14 mouse cellular contexts compared by ENCODE assay signal in the genomic region with DNA sequence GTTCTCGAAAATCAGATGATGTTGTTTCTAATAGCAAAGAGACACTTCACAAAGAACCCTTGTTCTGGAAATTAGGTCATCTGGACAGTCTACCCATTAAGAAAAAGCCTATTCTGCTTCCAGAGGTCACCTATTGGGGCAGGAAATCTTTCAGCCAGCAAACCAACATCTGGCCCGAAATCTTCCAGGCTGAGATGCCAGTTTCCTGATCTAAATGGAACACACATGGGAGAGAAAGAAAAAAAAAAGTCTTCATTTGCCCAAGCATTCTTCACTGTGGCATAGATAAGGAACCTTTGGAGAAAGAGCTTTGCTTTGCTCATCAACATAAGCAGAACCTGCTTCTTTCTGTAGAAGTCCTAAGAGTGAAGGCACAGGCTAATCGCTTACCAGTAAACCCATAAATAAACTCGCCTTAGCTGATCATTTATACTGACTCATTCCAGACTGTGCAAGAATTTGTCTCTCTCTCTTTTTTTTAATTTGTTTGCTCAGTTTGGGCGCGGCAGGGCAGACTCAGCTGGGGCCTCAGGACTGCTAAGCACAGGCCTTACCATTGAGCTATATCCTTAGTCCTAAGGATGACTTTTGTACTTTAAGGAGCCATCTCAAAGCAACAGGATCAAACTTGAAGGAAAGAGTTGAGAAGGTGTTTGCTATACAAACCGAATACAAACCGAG. TPM values are rescaled to one million over a fixed set of nuclear protein-coding genes. Genes with fewer than 3 reads are reported as not detected.
DNase-seq lines count a peak whose midpoint lies in the region; ATAC-seq and TF ChIP-seq lines count a peak whose summit lies in the region.
"Had no signal": no experiment of that assay in that cellular context is flagged by ENCODE, and none has a peak within 500 bp of the region (broad histone marks: within the 10 kb centered on the region; RNA-seq: fewer than 3 reads in every experiment).

No protein-coding gene starts in this region.

- WGBS in kidney, postnatal 0 days, result 68% methylated on average over 8 of the region's 8 CpGs
- 64% methylated on average over 8 of the region's 8 CpGs for WGBS in stomach, embryonic 14.5 days
- 81% methylated on average over 8 of the region's 8 CpGs for WGBS in forebrain, embryonic 14.5 days
- WGBS in liver, embryonic 11.5 days, result 72% methylated on average over 8 of the region's 8 CpGs

- no peak for TF ChIP-seq CTCF in kidney, postnatal 0 days (IDR thresholded peaks at IDR 0.05; ENCODE audit: low read depth)
- TF ChIP-seq CTCF in bone marrow macrophage, adult 2 months (IDR thresholded peaks at IDR 0.05; ENCODE audit: low read depth, low read length), result no peak

- no peaks in the 10 kb centered on the region for H3K4me1 ChIP-seq in kidney, postnatal 0 days (replicated peaks; ENCODE audit: insufficient read depth, low read length)
- H3K4me1 ChIP-seq in bone marrow macrophage, adult 2 months (ENCODE audit: control insufficient read depth, insufficient read depth, low read length), result peaks cover 35% of the 10 kb centered on the region
- peaks cover 6% of the 10 kb centered on the region; the same call in 1 of the 2 replicates for H3K4me1 ChIP-seq in stomach, embryonic 14.5 days (ENCODE audit: control insufficient read depth, insufficient read depth, low read length)
- no peaks in the 10 kb centered on the region for H3K4me1 ChIP-seq in forebrain, embryonic 14.5 days (ENCODE audit: control insufficient read depth, insufficient read depth, low read length)
- H3K4me1 ChIP-seq in liver, embryonic 11.5 days (replicated peaks; ENCODE audit: control insufficient read depth, insufficient read depth, low read length), result no peaks in the 10 kb centered on the region

- H3K9me3 ChIP-seq in kidney, postnatal 0 days (replicated peaks; ENCODE audit: low read length), result no peaks in the 10 kb centered on the region
- no peaks in the 10 kb centered on the region for H3K9me3 ChIP-seq in stomach, embryonic 14.5 days (ENCODE audit: control insufficient read depth, low read depth, low read length)
- H3K9me3 ChIP-seq in forebrain, embryonic 14.5 days (replicated peaks; ENCODE audit: control insufficient read depth, low read length), result no peaks in the 10 kb centered on the region
- no peaks in the 10 kb centered on the region for H3K9me3 ChIP-seq in liver, embryonic 11.5 days (ENCODE audit: control insufficient read depth, low read length)
- H3K9me3 ChIP-seq: heart, embryonic 10.5 days had no signal

- no peak for DNase-seq in kidney, postnatal 0 days (ENCODE audit: low spot score)
- no peak for DNase-seq in kidney, postnatal 10 days
- peak; percentile 74 for DNase-seq in fibroblast of lung, adult 2 months (ENCODE audit: low read depth)
- no peak for DNase-seq in forebrain, embryonic 14.5 days (ENCODE audit: low spot score)
- no peak for DNase-seq in liver, embryonic 11.5 days (ENCODE audit: low spot score)
- DNase-seq: adrenal gland, postnatal 14 days; cerebellum, adult 11 months; kidney, postnatal 14 days; thymus, postnatal 25 days had no signal

- no peak for TF ChIP-seq POLR2A in bone marrow macrophage, adult 2 months (IDR thresholded peaks at IDR 0.05; ENCODE audit: borderline replicate concordance, low read depth, low read length)

- no peaks in the 10 kb centered on the region for H3K36me3 ChIP-seq in kidney, postnatal 0 days (ENCODE audit: insufficient read depth, low read length)
- no peaks in the 10 kb centered on the region for H3K36me3 ChIP-seq in stomach, embryonic 14.5 days (ENCODE audit: control insufficient read depth, insufficient read depth, low read length)
- H3K36me3 ChIP-seq in forebrain, embryonic 14.5 days (ENCODE audit: control insufficient read depth, insufficient read depth, low read length), result no peaks in the 10 kb centered on the region
- no peaks in the 10 kb centered on the region for H3K36me3 ChIP-seq in liver, embryonic 11.5 days (ENCODE audit: control insufficient read depth, insufficient read depth, low read length)
- H3K36me3 ChIP-seq: heart, embryonic 10.5 days had no signal

- peak overlapping the region; percentile 34; the same call in 1 of the 2 replicates for H3K27ac ChIP-seq in kidney, postnatal 0 days
- peak overlapping the region; percentile 3 for H3K27ac ChIP-seq in bone marrow macrophage, adult 2 months (ENCODE audit: insufficient read depth, low read depth, low read length)
- peak overlapping the region; percentile 27; the same call in 1 of the 2 replicates for H3K27ac ChIP-seq in stomach, embryonic 14.5 days (ENCODE audit: low read length)
- H3K27ac ChIP-seq in forebrain, embryonic 14.5 days (ENCODE audit: low read depth, low read length), result no peak overlapping the region
- no peak overlapping the region for H3K27ac ChIP-seq in liver, embryonic 11.5 days (ENCODE audit: low read depth, low read length)
- H3K27ac ChIP-seq: heart, embryonic 10.5 days had no signal

- H3K27me3 ChIP-seq in kidney, postnatal 0 days (ENCODE audit: insufficient read depth, low read length), result no peaks in the 10 kb centered on the region
- H3K27me3 ChIP-seq in stomach, embryonic 14.5 days (ENCODE audit: control insufficient read depth, insufficient read depth, low read length), result no peaks in the 10 kb centered on the region
- H3K27me3 ChIP-seq in forebrain, embryonic 14.5 days (replicated peaks; ENCODE audit: control insufficient read depth, insufficient read depth, low read length), result no peaks in the 10 kb centered on the region
- H3K27me3 ChIP-seq in liver, embryonic 11.5 days (replicated peaks; ENCODE audit: control insufficient read depth, insufficient read depth, low read length), result no peaks in the 10 kb centered on the region

- H3K4me2 ChIP-seq in kidney, postnatal 0 days (ENCODE audit: low read length), result no peak overlapping the region
- no peak overlapping the region for H3K4me2 ChIP-seq in stomach, embryonic 14.5 days (replicated peaks; ENCODE audit: low read depth, low read length)
- H3K4me2 ChIP-seq in forebrain, embryonic 14.5 days (ENCODE audit: low read length), result no peak overlapping the region
- no peak overlapping the region for H3K4me2 ChIP-seq in liver, embryonic 11.5 days

- no peak overlapping the region for H3K9ac ChIP-seq in kidney, postnatal 0 days (ENCODE audit: low read depth, low read length)
- no peak overlapping the region for H3K9ac ChIP-seq in stomach, embryonic 14.5 days (replicated peaks; ENCODE audit: low read depth, low read length)
- no peak overlapping the region for H3K9ac ChIP-seq in forebrain, embryonic 14.5 days (ENCODE audit: low read length)
- H3K9ac ChIP-seq in liver, embryonic 11.5 days (ENCODE audit: low read depth, low read length), result no peak overlapping the region

- no peak overlapping the region for H3K4me3 ChIP-seq in kidney, postnatal 0 days (replicated peaks; ENCODE audit: low read depth, low read length)
- no peak overlapping the region for H3K4me3 ChIP-seq in bone marrow macrophage, adult 2 months (ENCODE audit: insufficient read depth, low read length)
- no peak overlapping the region for H3K4me3 ChIP-seq in stomach, embryonic 14.5 days (ENCODE audit: low read depth, low read length)
- no peak overlapping the region for H3K4me3 ChIP-seq in forebrain, embryonic 14.5 days (ENCODE audit: low read depth, low read length)
- no peak overlapping the region for H3K4me3 ChIP-seq in liver, embryonic 11.5 days (ENCODE audit: low read depth, low read length)
- H3K4me3 ChIP-seq: heart, embryonic 10.5 days had no signal

- no peak for ATAC-seq in kidney, postnatal 0 days (replicated peaks; ENCODE audit: low FRiP score, low read depth)
- peak; percentile 65; the same call in 1 of the 2 replicates for ATAC-seq in stomach, embryonic 14.5 days (ENCODE audit: insufficient number of reproducible peaks, insufficient read depth, low FRiP score, low read depth)
- ATAC-seq in megakaryocyte-erythroid progenitor cell, adult 5-6 weeks (replicated peaks; ENCODE audit: low FRiP score, low TSS enrichment, poor library complexity, severe bottlenecking), result no peak
- no peak for ATAC-seq in forebrain, embryonic 14.5 days
- no peak for ATAC-seq in liver, embryonic 11.5 days (replicated peaks; ENCODE audit: low FRiP score)
- ATAC-seq: CD4-positive, CD25-positive, alpha-beta regulatory T cell, adult 4 months had no signal

RNA-seq across cellular contexts. Expression of gene Sash1, which starts 13.1 kb away (rescaled TPM):
- 5.5 and 5.9 TPM in 2 replicates for polyA plus RNA-seq in kidney, postnatal 0 days (2015; fragmentation: Nextera tagmentation; extraction: Ambion mirVana)
- 80.4 and 96.7 TPM in 2 replicates for polyA plus RNA-seq in bone marrow macrophage, adult 2 months (2012; ENCODE audit: insufficient read depth, insufficient read length, missing spikeins)
- 9.3 and 9.7 TPM in 2 replicates for polyA plus RNA-seq in stomach, embryonic 14.5 days (2014; fragmentation: Nextera tagmentation; extraction: Ambion mirVana)
- total RNA-seq in megakaryocyte-erythroid progenitor cell, adult 5-6 weeks (2014; fragmentation: Nextera tagmentation), result 0.84 and 1.7 TPM in 2 replicates
- 0.23 and 0.61 TPM in 2 replicates for total RNA-seq in megakaryocyte-erythroid progenitor cell, adult 5-6 weeks (2017)
- 1.9 and 2.2 TPM in 2 replicates for polyA plus RNA-seq in forebrain, embryonic 14.5 days (2014; fragmentation: Nextera tagmentation; extraction: Ambion mirVana)
- polyA plus RNA-seq in liver, embryonic 11.5 days (2014; fragmentation: Nextera tagmentation; extraction: Ambion mirVana), result 1.2 and 1.7 TPM in 2 replicates
- polyA plus RNA-seq: CD4-positive, CD25-positive, alpha-beta regulatory T cell, adult 4 months had no signal

Comparison
In these comparisons a context has a peak if more than half of its experiments do, and no peak if none do; other contexts are left out.
1. H3K27ac ChIP-seq: peak in kidney, postnatal 0 days (single experiment), bone marrow macrophage, adult 2 months (single experiment) and stomach, embryonic 14.5 days (single experiment); none in forebrain, embryonic 14.5 days (single experiment) and liver, embryonic 11.5 days (single experiment).